In genomic region chr8:77473773-77474172, GRCm38 (mm10) we compare ENCODE assay signal across 9 mouse cellular contexts. TPM values are rescaled to one million over a fixed set of nuclear protein-coding genes. Genes with fewer than 3 reads are reported as not detected.
DNase-seq lines count a peak whose midpoint lies in the region; TF ChIP-seq lines count a peak whose summit lies in the region.
"Had no signal": no experiment of that assay in that cellular context is flagged by ENCODE, and none has a peak within 500 bp of the region (broad histone marks: within the 10 kb centered on the region; RNA-seq: fewer than 3 reads in every experiment).

No protein-coding gene starts in this region.

- no peaks in the 10 kb centered on the region for H3K27me3 ChIP-seq in small intestine, adult 2 months (ENCODE audit: control insufficient read depth, insufficient read depth, low read length)

- H3K4me3 ChIP-seq in gastrocnemius, adult 2 months: 0 out of 2 replicates have a peak overlapping the region, but pooled peaks have one; percentile 3
- no peak overlapping the region for H3K4me3 ChIP-seq in small intestine, adult 2 months (ENCODE audit: low read depth, low read length)
- H3K4me3 ChIP-seq: hindbrain, embryonic 10.5 days had no signal

- 40% methylated on average over 7 of the region's 7 CpGs for WGBS in small intestine, adult 2 months

- H3K4me1 ChIP-seq in small intestine, adult 2 months (ENCODE audit: control insufficient read depth, insufficient read depth, insufficient read length, low read length): peaks cover 6% of the 10 kb centered on the region

- no peak for TF ChIP-seq POLR2A in small intestine, adult 2 months (IDR thresholded peaks at IDR 0.05; ENCODE audit: low read depth, low read length)

- TF ChIP-seq CTCF in gastrocnemius, adult 2 months (IDR thresholded peaks at IDR 0.05): no peak
- no peak for TF ChIP-seq CTCF in small intestine, adult 2 months (IDR thresholded peaks at IDR 0.05; ENCODE audit: extremely low read depth, insufficient read length, insufficient replicate concordance, low read depth, low read length)

- no peaks in the 10 kb centered on the region for H3K36me3 ChIP-seq in small intestine, adult 2 months (ENCODE audit: control insufficient read depth, insufficient read depth, low read length)
- H3K36me3 ChIP-seq: hindbrain, embryonic 10.5 days had no signal

- intact Hi-C loops in gastrocnemius, adult 2 months (cut with DNase I): no loop called here
- intact Hi-C loops in gastrocnemius, postnatal 36 days (cut with DNase I): no loop called here
- intact Hi-C loops in left cerebral cortex, postnatal 10 days (cut with DNase I): no loop called here

- peak overlapping the region; percentile 78 for H3K27ac ChIP-seq in gastrocnemius, adult 2 months
- H3K27ac ChIP-seq in small intestine, adult 2 months (ENCODE audit: insufficient read depth, low read depth, low read length): peak overlapping the region; percentile 49; the same call in 1 of the 2 replicates
- H3K27ac ChIP-seq: hindbrain, embryonic 10.5 days had no signal

- no peak for DNase-seq in gastrocnemius, adult 2 months
- no peak for DNase-seq in gastrocnemius, postnatal 36 days
- DNase-seq in kidney, postnatal 4 days: peak; percentile 37 to 50
- DNase-seq in kidney, adult 9 months: no peak
- peak; percentile 68 for DNase-seq in forelimb bud, embryonic 11.5 days (ENCODE audit: low read depth, low spot score)
- DNase-seq in left cerebral cortex, postnatal 10 days (ENCODE audit: extremely low spot score in 1 of 2, low spot score in 2 of 2): no peak
- no peak for DNase-seq in layer of hippocampus, postnatal 36 days

RNA-seq across cellular contexts. Expression of gene Arhgap10, which starts 44.0 kb away (rescaled TPM):
- 10 to 100 TPM; 54.4 to 55.9 TPM for total RNA-seq in gastrocnemius, adult 2 months (2021)
- total RNA-seq in gastrocnemius, postnatal 36 days (2021): 10 to 100 TPM; 48.3 to 52.2 TPM
- 3.4 and 4.0 TPM in 2 replicates for polyA plus RNA-seq in small intestine, adult 2 months (2012; rRNA removed)
- total RNA-seq in left cerebral cortex, postnatal 10 days (2021): 10 to 100 TPM; 11.0 TPM
- total RNA-seq in layer of hippocampus, postnatal 36 days (2021): 1 to 10 TPM; 7.8 to 8.9 TPM

Comparison
In these comparisons a context has a peak if more than half of its experiments do, and no peak if none do; other contexts are left out.
1. DNase-seq: peak in kidney, postnatal 4 days (2 of 2) and forelimb bud, embryonic 11.5 days (single experiment); none in gastrocnemius, adult 2 months (single experiment), gastrocnemius, postnatal 36 days (0 of 2), kidney, adult 9 months (single experiment), left cerebral cortex, postnatal 10 days (0 of 2) and layer of hippocampus, postnatal 36 days (0 of 2).
2. RNA of gene Arhgap10, which starts 44.0 kb away (total RNA-seq): 54.4 to 55.9 TPM in gastrocnemius, adult 2 months and 48.3 to 52.2 TPM in gastrocnemius, postnatal 36 days; 11.0 TPM in left cerebral cortex, postnatal 10 days and 7.8 to 8.9 TPM in layer of hippocampus, postnatal 36 days; every median in the first group is over 4 times any median in the second.